Mouse (Mus musculus) thymus, postnatal 10 days (tissue): Measurements from ENCODE around the gene Ybx3.

ENCODE experiments used
- DNase-seq, 2 experiments: peaks; one replicate each; pipeline ENCODE4 v3.0.0; 2021; ENCODE audit warnings: low spot score in 2 of 2

Gene Ybx3

DNA sequence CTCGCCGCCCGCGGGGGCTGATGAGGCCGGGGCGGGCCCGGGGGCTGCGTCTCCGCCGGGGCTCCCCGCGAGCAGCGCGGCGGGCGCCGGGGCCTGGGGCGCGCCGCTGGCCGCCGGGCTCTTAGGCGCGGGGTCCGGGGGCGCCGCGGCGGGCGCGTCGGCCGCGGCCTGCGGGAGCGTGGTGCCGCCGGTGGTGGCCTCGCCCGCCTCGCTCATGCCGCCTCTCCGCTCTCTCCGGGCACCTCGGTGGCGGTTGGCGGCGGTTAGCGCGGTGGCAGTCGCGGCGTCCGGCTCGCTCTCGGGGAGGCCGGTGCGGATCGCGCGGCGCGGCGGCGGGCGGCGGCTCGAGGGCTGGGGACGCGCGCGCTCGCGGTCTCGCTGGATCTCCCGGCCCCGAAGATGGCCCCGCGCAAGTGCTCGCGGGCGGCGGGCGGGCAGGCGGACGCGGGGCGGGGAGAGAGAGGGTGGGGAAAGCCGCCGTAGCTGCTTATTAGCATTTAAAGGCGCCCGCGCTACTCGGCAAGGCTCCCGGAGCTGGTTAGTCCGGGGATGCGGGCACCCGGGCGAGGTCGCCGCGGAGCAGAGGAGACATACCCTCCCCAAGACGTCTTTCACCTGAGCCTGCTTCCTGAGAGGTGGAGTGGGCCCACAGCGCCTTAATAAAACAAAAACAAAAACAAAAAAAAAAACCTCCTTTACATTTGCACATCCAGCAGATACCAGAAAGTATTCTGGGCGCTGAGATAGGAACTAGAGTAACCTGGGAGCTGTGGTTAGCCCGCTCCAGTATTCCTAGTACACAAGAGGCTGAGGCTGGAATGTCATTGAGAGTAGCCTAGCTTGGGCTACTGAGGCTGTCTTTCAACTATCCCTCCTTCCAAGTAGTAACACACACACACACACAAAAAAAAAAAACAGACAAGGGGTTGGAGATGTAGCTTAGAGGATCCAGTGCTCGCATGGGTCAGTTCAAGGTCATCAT, at the start of gene Ybx3:
Gene Ybx3 (minus strand): TSS at position 437 of the 982 bp plus-strand sequence.
- peak; percentile 12 to 28 for DNase-seq

- DNase-seq, result no peak
These were observed 48.4 kb upstream of the Ybx3 start for GRCm38 (mm10) chr6:131436626-131437025.

GRCm38 (mm10) chr6:131434088-131434487, 45.8 kb upstream of the Ybx3 start:
- DNase-seq, result no peak

GRCm38 (mm10) chr6:131433153-131434048, 45.1 kb upstream of the Ybx3 start:
- DNase-seq, result no peak

GRCm38 (mm10) chr6:131421572-131421971, 33.3 kb upstream of the Ybx3 start:
- DNase-seq, result no peak

- DNase-seq, result no peak
These were observed 31.3 kb upstream of the Ybx3 start for GRCm38 (mm10) chr6:131419614-131420013.

GRCm38 (mm10) chr6:131418770-131419169, 30.5 kb upstream of the Ybx3 start:
- DNase-seq, result no peak

- no peak for DNase-seq
These were observed 23.0 kb upstream of the Ybx3 start for GRCm38 (mm10) chr6:131411116-131411843.

GRCm38 (mm10) chr6:131406957-131407356, 18.7 kb upstream of the Ybx3 start:
- no peak for DNase-seq

DNA sequence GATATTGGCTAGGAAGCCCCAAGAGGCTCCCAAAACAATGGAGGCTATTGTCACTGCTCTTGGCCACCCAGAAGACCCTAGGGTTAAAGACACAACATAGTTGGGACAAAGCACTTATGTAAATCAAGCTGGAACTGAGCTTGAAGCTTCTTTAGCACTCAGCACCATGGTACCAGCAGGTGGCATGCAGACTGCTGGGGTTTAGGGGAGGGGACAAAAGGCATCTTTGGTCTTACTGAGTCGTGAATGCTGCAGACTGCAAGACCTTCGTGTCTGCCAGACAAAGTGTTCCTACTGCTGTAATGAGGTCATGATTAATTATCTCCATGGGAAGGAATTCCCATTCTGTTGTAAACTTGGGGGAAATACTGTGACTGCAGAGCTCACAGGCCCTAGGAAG, 17.6 kb upstream of the Ybx3 start:
- no peak for DNase-seq

- DNase-seq, result no peak
These were observed 16.9 kb upstream of the Ybx3 start for GRCm38 (mm10) chr6:131405174-131405573.

- DNase-seq, result no peak
These were observed 16.0 kb upstream of the Ybx3 start for GRCm38 (mm10) chr6:131404260-131404659.

GRCm38 (mm10) chr6:131403036-131403435, 14.8 kb upstream of the Ybx3 start:
- no peak for DNase-seq

DNA sequence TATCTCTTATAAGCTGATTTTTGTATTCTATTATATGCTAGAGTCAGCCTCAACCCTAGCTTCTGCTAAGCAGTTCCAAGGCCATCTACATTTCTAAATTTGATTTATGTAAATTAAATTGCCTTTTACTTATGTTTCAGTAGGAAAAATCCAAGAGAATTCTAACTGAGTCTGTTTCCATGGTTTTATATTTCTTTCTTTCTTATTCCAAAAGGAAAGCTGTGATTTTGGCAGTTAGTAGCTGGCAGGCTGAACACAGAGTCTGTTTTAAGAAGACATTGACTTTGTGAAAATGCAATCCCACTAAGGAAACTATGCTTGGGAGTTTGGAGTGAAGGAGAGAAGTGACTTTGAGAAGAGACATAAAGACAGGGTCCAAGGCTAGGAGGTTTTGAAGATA, 14.3 kb upstream of the Ybx3 start:
- DNase-seq, result no peak

GRCm38 (mm10) chr6:131401259-131401658, 13.0 kb upstream of the Ybx3 start:
- DNase-seq, result no peak

DNA sequence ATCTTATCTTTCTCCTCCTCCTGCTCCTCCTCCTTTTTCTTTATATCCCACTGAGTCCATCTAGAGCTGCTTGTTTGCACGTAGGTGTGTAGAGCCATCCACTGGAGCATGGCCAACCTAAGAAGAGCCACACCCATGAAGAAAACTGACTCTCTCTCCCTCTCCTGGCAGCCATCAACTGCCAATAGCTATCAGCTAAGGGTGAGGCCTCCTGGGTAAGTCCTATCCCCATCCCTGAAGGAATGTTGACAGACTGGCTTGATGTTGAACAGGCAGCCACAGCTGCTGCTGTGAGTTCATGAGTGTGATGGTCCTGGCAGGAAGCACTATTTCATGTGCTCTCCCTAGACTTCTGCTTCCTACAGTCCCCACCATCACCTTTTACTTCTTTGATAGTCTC, 8.4 kb upstream of the Ybx3 start:
- DNase-seq, result no peak

DNA sequence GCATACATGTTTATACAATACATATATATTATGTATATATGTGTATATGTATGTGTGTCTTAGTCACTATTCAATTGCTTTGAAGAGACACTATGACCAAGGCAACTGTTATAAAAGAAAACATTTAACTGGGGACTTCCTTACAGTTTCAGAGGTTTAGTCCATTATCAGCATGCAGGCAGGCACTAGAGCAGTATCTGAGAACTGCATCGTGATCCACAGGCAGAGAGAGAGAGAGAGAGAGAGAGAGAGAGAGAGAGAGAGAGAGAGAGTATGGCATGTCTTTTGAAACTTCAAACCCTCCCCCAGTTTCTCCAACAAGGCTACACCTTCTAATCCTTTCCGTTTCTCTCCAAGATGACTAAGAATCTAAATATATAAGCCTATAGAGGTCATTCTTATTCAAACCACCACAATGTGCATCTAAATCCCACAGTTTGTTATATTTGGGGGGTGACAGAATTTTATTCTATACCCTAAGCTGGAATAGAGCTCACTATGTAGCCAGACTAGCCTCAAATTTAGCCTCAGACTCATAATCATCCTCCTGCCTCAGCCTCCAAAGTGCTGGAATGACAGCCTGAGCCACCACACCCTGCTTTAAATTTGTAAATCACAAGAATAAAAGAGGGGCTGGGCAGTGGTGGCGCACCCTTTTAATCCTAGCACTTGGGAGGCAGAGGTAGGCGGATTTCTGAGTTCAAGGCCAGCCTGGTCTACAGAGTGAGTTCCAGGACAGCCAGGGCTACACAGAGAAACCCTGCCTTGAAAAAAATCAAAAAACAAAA, 5.8 kb upstream of the Ybx3 start:
- DNase-seq, result no peak

GRCm38 (mm10) chr6:131387221-131388039, 846 bp downstream of the Ybx3 start:
- DNase-seq, result peak; percentile 9 to 11

GRCm38 (mm10) chr6:131386416-131387019, 1.8 kb downstream of the Ybx3 start:
- DNase-seq, result no peak

GRCm38 (mm10) chr6:131385469-131385868, 2.8 kb downstream of the Ybx3 start:
- DNase-seq, result no peak
